Mouse (Mus musculus) midbrain, embryonic 13.5 days (tissue): Measurements from ENCODE around the gene Commd1. TPM values are rescaled to one million over a fixed set of nuclear protein-coding genes. Genes with fewer than 3 reads are reported as not detected.
A peak's percentile ranks its signal among the peaks of the same experiment; 100 is the strongest.

Experiments used
- ATAC-seq: fragments of 200-750 bp; cut with Nextera tagmentation; 2 replicates; pipeline ENCODE4 v1.8.0; 2017; ENCODE audit warnings: mild to moderate bottlenecking, moderate TSS enrichment, moderate library complexity
- H3K27ac ChIP-seq: fragments of 300-500 bp; sonication (generic); 2 replicates; pipeline ENCODE4 v1.5.1; 2015; ENCODE audit warnings: inconsistent platforms, mild to moderate bottlenecking, moderate library complexity
- H3K27me3 ChIP-seq: fragments of 300-500 bp; sonication (generic); 2 replicates; pipeline ENCODE4 v1.6.1; 2015; ENCODE audit warnings: mild to moderate bottlenecking, inconsistent platforms
- H3K36me3 ChIP-seq: fragments of 300-500 bp; sonication (generic); 2 replicates; pipeline ENCODE4 v1.6.1; 2015; ENCODE audit warnings: mild to moderate bottlenecking, inconsistent platforms
- H3K4me1 ChIP-seq: fragments of 300-500 bp; sonication (generic); replicated peaks from 2 replicates; pipeline ENCODE4 v1.6.1; 2015; ENCODE audit warnings: inconsistent platforms
- H3K4me2 ChIP-seq: fragments of 300-500 bp; sonication (generic); replicated peaks from 2 replicates; pipeline ENCODE4 v1.6.1; 2015; ENCODE audit warnings: moderate library complexity, mild to moderate bottlenecking, inconsistent platforms
- H3K4me3 ChIP-seq: fragments of 300-500 bp; sonication (generic); replicated peaks from 2 replicates; pipeline ENCODE4 v1.5.1; 2015; ENCODE audit warnings: mild to moderate bottlenecking, inconsistent platforms
- H3K9ac ChIP-seq: fragments of 300-500 bp; sonication (generic); replicated peaks from 2 replicates; pipeline ENCODE4 v1.6.1; 2015; ENCODE audit warnings: mild to moderate bottlenecking, inconsistent platforms
- H3K9me3 ChIP-seq: fragments of 300-500 bp; sonication (generic); 2 replicates; pipeline ENCODE4 v1.6.1; 2016; ENCODE audit warnings: mild to moderate bottlenecking, inconsistent platforms
- WGBS: fragments of 180-500 bp; shearing (Covaris S2); methylation state at CpG from one replicate; pipeline ENCODE4 v1.1.7; 2015; 5-methylcytosine and 5-hydroxymethylcytosine counted together
- polyA plus RNA-seq: library from polyadenylated mRNA; unstranded; fragments of >200 nt; fragmentation: Nextera tagmentation; extraction: Ambion mirVana; gene quantifications from 2 replicates; pipeline ENCODE4 v1.2.1, GENCODE M21; 2015

The Commd1 gene
- polyA plus RNA-seq, 1 experiment from 2014 or later = 307 TPM

DNA sequence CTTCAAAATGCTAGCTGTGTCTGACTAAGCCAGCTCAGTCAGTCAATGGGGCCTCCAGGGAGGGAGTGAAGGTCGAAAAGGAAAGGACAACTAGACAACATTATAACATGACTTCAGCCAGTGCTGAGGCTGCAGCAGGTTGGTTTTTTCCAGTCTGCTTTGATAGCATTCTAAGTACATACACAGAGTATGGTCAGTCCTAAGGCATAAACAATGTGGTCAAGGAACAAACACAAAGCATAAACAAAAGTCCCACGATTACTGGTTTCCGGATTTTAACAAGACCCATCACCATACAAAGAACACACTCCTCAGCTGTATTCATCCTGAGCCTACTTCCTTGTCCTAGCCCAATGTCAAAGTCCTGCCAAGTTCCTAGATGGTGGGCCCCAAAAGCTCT lies 3.3 kb upstream of the Commd1 start:
- Histone ChIP-seq H3K4me1 (peaks cover 15% of the 10 kb centered on the region), H3K27ac (no peak overlapping the region), H3K27me3 (0 out of 2 replicates have a peak, but pooled peaks cover 2% of the 10 kb centered on the region), H3K36me3 (no peaks in the 10 kb centered on the region), H3K9ac (no peak overlapping the region), H3K4me2 (no peak overlapping the region), H3K4me3 (no peak overlapping the region), H3K9me3 (no peaks in the 10 kb centered on the region)
- no peak for ATAC-seq
- 87% methylated on average over 3 of the region's 3 CpGs for WGBS

DNA sequence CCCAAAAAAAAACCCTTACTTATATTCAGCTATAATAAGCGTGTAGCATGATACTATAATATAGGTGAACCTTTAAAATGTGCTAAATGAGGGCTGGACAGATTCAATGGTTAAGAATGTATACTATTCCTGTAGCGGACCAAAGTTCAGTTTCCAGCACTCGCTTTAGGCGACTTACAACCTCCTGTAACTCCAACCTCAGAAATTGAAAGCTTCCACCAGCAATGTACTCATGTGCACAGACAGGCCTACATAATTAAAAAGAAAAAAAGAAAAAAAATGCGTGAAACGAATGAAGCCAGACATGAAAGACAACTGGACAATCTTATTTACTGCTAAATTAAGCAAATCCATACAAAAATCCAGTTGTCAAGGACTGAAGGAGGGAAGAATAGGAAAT lies 664 bp upstream of the Commd1 start:
- H3K4me1 ChIP-seq = peaks cover 32% of the 10 kb centered on the region
- H3K36me3 ChIP-seq = peaks cover 6% of the 10 kb centered on the region
- no peak overlapping the region for H3K27ac ChIP-seq
- no peaks in the 10 kb centered on the region for H3K9me3 ChIP-seq
- no peak overlapping the region for H3K4me3 ChIP-seq
- WGBS = 67% methylated on average over 6 of the region's 6 CpGs
- no peak overlapping the region; the same call in 1 of the 2 replicates for H3K4me2 ChIP-seq
- no peak for ATAC-seq
- H3K27me3 ChIP-seq = 0 out of 2 replicates have a peak, but pooled peaks cover 2% of the 10 kb centered on the region
- no peak overlapping the region for H3K9ac ChIP-seq

- Histone ChIP-seq H3K4me2 (peak overlapping the region; percentile 78), H3K4me3 (peak overlapping the region; percentile 61), H3K9me3 (no peaks in the 10 kb centered on the region), H3K9ac (peak overlapping the region; percentile 78), H3K27ac (peak overlapping the region; percentile 94), H3K4me1 (peaks cover 45% of the 10 kb centered on the region), H3K36me3 (peaks cover 17% of the 10 kb centered on the region), H3K27me3 (0 out of 2 replicates have a peak, but pooled peaks cover 2% of the 10 kb centered on the region)
- 6% methylated on average over 12 of the region's 12 CpGs for WGBS
- ATAC-seq = peak; percentile 37
Measured at GRCm38 (mm10) chr11:22981543-22981950, 635 bp downstream of the Commd1 start.

DNA sequence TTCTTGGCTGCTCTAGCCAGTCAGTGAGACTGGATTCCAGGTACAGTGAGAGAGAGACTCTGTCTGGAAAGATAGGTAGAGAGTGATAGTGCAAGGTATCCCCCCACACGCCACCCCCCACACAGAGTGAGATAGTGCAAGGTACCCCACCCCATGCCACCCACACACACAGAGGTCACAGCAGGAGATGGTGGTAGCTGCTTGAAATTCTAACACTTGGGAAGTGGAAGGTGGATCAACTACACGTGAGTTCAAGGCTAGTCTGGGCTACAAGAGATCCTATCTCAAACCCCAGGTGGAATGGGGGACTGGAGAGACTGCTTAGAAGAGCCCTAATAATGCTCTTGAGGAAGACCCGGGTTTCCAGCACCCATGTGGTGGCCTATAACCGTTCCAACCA lies 1.1 kb downstream of the Commd1 start:
- 50% methylated on average over 4 of the region's 4 CpGs for WGBS
- Histone ChIP-seq H3K4me3 (peak overlapping the region; percentile 61), H3K27me3 (0 out of 2 replicates have a peak, but pooled peaks cover 2% of the 10 kb centered on the region), H3K4me1 (peaks cover 50% of the 10 kb centered on the region), H3K36me3 (peaks cover 20% of the 10 kb centered on the region), H3K9ac (peak overlapping the region; percentile 78), H3K27ac (no peak overlapping the region), H3K9me3 (no peaks in the 10 kb centered on the region), H3K4me2 (peak overlapping the region; percentile 78)
- ATAC-seq = no peak

DNA sequence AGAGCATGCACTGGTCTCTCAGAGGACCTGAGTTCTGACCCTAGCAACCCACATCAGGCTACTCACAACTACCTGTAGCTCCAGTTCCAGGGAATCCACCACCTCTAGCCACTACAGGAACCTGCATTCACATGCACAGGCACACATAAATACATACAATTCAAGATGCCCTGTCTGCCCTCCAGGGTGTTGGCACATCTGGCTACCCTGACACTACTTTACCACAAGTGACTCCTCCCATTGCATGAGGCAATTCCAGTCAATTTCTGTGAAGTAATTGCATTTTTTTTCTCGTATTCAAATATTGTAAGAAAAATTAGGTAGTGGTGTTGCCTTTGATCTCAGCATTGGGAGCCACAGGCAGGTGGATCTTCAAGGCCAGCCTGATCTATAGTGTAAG lies 3.0 kb downstream of the Commd1 start:
- H3K27ac ChIP-seq = no peak overlapping the region
- H3K9ac ChIP-seq = no peak overlapping the region
- H3K4me2 ChIP-seq = no peak overlapping the region
- peaks cover 20% of the 10 kb centered on the region for H3K36me3 ChIP-seq
- H3K27me3 ChIP-seq = no peaks in the 10 kb centered on the region
- ATAC-seq = no peak
- H3K4me1 ChIP-seq = peaks cover 65% of the 10 kb centered on the region
- H3K4me3 ChIP-seq = no peak overlapping the region
- H3K9me3 ChIP-seq = no peaks in the 10 kb centered on the region
- WGBS = 79% methylated on average over 1 of the region's 1 CpGs

- WGBS = 38% methylated on average over 1 of the region's 1 CpGs
- H3K9me3 ChIP-seq = 0 out of 2 replicates have a peak, but pooled peaks cover 2% of the 10 kb centered on the region
- no peak overlapping the region for H3K4me2 ChIP-seq
- H3K9ac ChIP-seq = no peak overlapping the region
- H3K4me1 ChIP-seq = peaks cover 70% of the 10 kb centered on the region
- no peak for ATAC-seq
- no peak overlapping the region for H3K27ac ChIP-seq
- H3K27me3 ChIP-seq = no peaks in the 10 kb centered on the region
- H3K36me3 ChIP-seq = peaks cover 23% of the 10 kb centered on the region
- no peak overlapping the region for H3K4me3 ChIP-seq
Measured at GRCm38 (mm10) chr11:22978711-22979110, 3.5 kb downstream of the Commd1 start.

DNA sequence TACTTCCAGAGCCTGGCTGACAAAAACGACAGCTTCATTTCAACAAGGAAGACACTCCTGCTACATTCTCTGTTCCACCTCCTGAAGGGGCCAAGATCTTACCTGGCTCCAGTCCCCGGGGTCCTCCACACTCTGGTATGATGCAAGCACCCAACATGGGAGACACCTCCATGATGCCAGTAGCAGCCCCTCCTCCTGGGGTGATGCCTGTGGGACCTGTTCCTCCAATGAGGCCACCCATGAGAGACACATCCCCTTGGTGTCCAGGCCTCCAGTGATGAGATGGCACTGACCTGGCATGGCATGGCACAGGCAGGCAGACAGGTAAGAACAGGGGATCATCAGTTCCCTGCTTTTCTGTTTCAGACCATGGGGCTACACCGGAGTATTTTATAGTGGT lies 4.0 kb downstream of the Commd1 start:
- H3K4me2 ChIP-seq = no peak overlapping the region
- H3K4me3 ChIP-seq = no peak overlapping the region
- peaks cover 24% of the 10 kb centered on the region for H3K36me3 ChIP-seq
- H3K9me3 ChIP-seq = peaks cover 6% of the 10 kb centered on the region; the same call in 1 of the 2 replicates
- no peak overlapping the region for H3K9ac ChIP-seq
- WGBS = 95% methylated on average over 3 of the region's 3 CpGs
- peaks cover 70% of the 10 kb centered on the region for H3K4me1 ChIP-seq
- no peak for ATAC-seq
- no peaks in the 10 kb centered on the region for H3K27me3 ChIP-seq
- H3K27ac ChIP-seq = no peak overlapping the region

GRCm38 (mm10) chr11:22973599-22973998 lies 8.6 kb downstream of the Commd1 start:
- peak overlapping the region; percentile 70 for H3K4me2 ChIP-seq
- H3K4me1 ChIP-seq = peaks cover 43% of the 10 kb centered on the region
- H3K36me3 ChIP-seq = peaks cover 41% of the 10 kb centered on the region
- no peaks in the 10 kb centered on the region for H3K27me3 ChIP-seq
- 42% methylated on average over 14 of the region's 14 CpGs for WGBS
- ATAC-seq = no peak
- H3K27ac ChIP-seq = peak overlapping the region; percentile 59
- peak overlapping the region; percentile 65 for H3K9ac ChIP-seq
- peaks cover 25% of the 10 kb centered on the region for H3K9me3 ChIP-seq
- H3K4me3 ChIP-seq = peak overlapping the region; percentile 59

- WGBS = 50% methylated on average over 43 of the region's 46 CpGs
- H3K4me2 ChIP-seq = peak overlapping the region; percentile 70
- H3K27me3 ChIP-seq = no peaks in the 10 kb centered on the region
- H3K36me3 ChIP-seq = peaks cover 36% of the 10 kb centered on the region
- peaks cover 39% of the 10 kb centered on the region for H3K4me1 ChIP-seq
- H3K27ac ChIP-seq = peak overlapping the region; percentile 70
- H3K9ac ChIP-seq = peak overlapping the region; percentile 72
- H3K9me3 ChIP-seq = peaks cover 25% of the 10 kb centered on the region
- ATAC-seq = peak; percentile 76
- H3K4me3 ChIP-seq = peak overlapping the region; percentile 59
Measured at GRCm38 (mm10) chr11:22972746-22973526, 9.2 kb downstream of the Commd1 start.

- H3K27me3 ChIP-seq = no peaks in the 10 kb centered on the region
- H3K4me2 ChIP-seq = peak within 1 kb of the TSS; percentile 70
- WGBS = 44% methylated on average over 56 of the region's 56 CpGs
Measured at GRCm38 (mm10) chr11:22971835-22972709, 10.1 kb downstream of the Commd1 start, which contains the start of gene Zrsr1. Gene Zrsr1 (plus strand): TSS chr11:22972005.

GRCm38 (mm10) chr11:22970546-22970945 lies 11.6 kb downstream of the Commd1 start:
- ATAC-seq = no peak
- H3K4me1 ChIP-seq = peaks cover 15% of the 10 kb centered on the region
- peaks cover 39% of the 10 kb centered on the region for H3K36me3 ChIP-seq
- no peak overlapping the region for H3K9ac ChIP-seq
- no peak overlapping the region for H3K4me3 ChIP-seq
- H3K27me3 ChIP-seq = no peaks in the 10 kb centered on the region
- H3K27ac ChIP-seq = no peak overlapping the region
- no peak overlapping the region for H3K4me2 ChIP-seq
- H3K9me3 ChIP-seq = peaks cover 38% of the 10 kb centered on the region
- WGBS = 100% methylated on average over 1 of the region's 1 CpGs

More at GRCm38 (mm10) chr11:22971835-22972709, 10.1 kb downstream of the Commd1 start, which contains the start of gene Zrsr1:
- H3K36me3 ChIP-seq = peaks cover 36% of the 10 kb centered on the region
- peak within 1 kb of the TSS; percentile 70 for H3K27ac ChIP-seq
- peak within 1 kb of the TSS; percentile 72 for H3K9ac ChIP-seq
- H3K4me1 ChIP-seq = peaks cover 30% of the 10 kb centered on the region
- ATAC-seq = peak; percentile 88
- peak within 1 kb of the TSS; percentile 59 for H3K4me3 ChIP-seq
- peaks cover 33% of the 10 kb centered on the region for H3K9me3 ChIP-seq

- H3K9ac ChIP-seq = no peak overlapping the region
- H3K4me3 ChIP-seq = no peak overlapping the region
- H3K9me3 ChIP-seq = peaks cover 38% of the 10 kb centered on the region
- WGBS = 70% methylated on average over 6 of the region's 6 CpGs
- peaks cover 8% of the 10 kb centered on the region for H3K4me1 ChIP-seq
- no peak for ATAC-seq
- H3K27ac ChIP-seq = no peak overlapping the region
- no peak overlapping the region for H3K4me2 ChIP-seq
- H3K27me3 ChIP-seq = no peaks in the 10 kb centered on the region
- H3K36me3 ChIP-seq = peaks cover 39% of the 10 kb centered on the region
Measured at GRCm38 (mm10) chr11:22969486-22969885, 12.7 kb downstream of the Commd1 start.
